11 mouse cellular contexts compared by ENCODE assay signal in the genomic region with DNA sequence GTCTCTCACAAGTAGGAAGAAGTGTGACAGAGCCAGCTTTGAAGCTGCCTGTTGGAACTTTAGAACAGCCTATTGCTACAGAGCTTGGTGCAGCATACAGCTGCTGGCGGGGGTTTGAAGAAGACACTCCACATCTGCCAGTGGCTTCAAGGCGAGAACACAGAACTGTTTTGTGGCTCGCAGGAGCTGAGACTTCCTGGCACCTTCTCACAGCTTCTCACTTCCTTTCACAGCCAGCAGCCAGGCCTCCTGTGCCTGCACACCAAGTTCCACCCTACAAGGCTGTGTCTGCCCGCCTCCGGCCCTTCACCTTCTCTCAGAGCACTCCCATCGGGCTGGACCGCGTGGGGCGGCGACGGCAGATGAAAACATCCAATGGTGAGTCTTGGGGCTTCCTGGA. TPM values are rescaled to one million over a fixed set of nuclear protein-coding genes. Genes with fewer than 3 reads are reported as not detected.
DNase-seq lines count a peak whose midpoint lies in the region; ATAC-seq lines count a peak whose summit lies in the region.
"Had no signal": no experiment of that assay in that cellular context is flagged by ENCODE, and none has a peak within 500 bp of the region (broad histone marks: within the 10 kb centered on the region; RNA-seq: fewer than 3 reads in every experiment).

No protein-coding gene starts in this region.

- H3K36me3 ChIP-seq in forebrain, embryonic 10.5 days (replicated peaks): peaks cover 99% of the 10 kb centered on the region
- peaks cover 59% of the 10 kb centered on the region for H3K36me3 ChIP-seq in forebrain, embryonic 13.5 days (ENCODE audit: poor library complexity, severe bottlenecking)
- peaks cover 87% of the 10 kb centered on the region for H3K36me3 ChIP-seq in midbrain, embryonic 10.5 days
- H3K36me3 ChIP-seq in midbrain, embryonic 16.5 days (ENCODE audit: control insufficient read depth, insufficient read depth, low read length): peaks cover 3% of the 10 kb centered on the region; the same call in 1 of the 2 replicates
- peaks cover 9% of the 10 kb centered on the region for H3K36me3 ChIP-seq in kidney, embryonic 14.5 days (ENCODE audit: control insufficient read depth, insufficient read depth, low read length)

- no peaks in the 10 kb centered on the region for H3K27me3 ChIP-seq in forebrain, embryonic 10.5 days (ENCODE audit: poor library complexity, severe bottlenecking)
- H3K27me3 ChIP-seq in forebrain, embryonic 13.5 days: no peaks in the 10 kb centered on the region
- no peaks in the 10 kb centered on the region for H3K27me3 ChIP-seq in midbrain, embryonic 10.5 days (ENCODE audit: low read depth, poor library complexity, severe bottlenecking)
- H3K27me3 ChIP-seq in midbrain, embryonic 16.5 days (ENCODE audit: control insufficient read depth, insufficient read depth, low read depth, low read length): no peaks in the 10 kb centered on the region
- no peaks in the 10 kb centered on the region for H3K27me3 ChIP-seq in kidney, embryonic 14.5 days (ENCODE audit: control insufficient read depth, insufficient read depth, low read length)

- peak overlapping the region; percentile 44 for H3K27ac ChIP-seq in forebrain, embryonic 10.5 days
- no peak overlapping the region; the same call in 1 of the 2 replicates for H3K27ac ChIP-seq in forebrain, embryonic 13.5 days
- peak overlapping the region; percentile 38; the same call in 1 of the 2 replicates for H3K27ac ChIP-seq in midbrain, embryonic 10.5 days (replicated peaks)
- no peak overlapping the region for H3K27ac ChIP-seq in midbrain, embryonic 16.5 days (ENCODE audit: low read length)
- H3K27ac ChIP-seq in kidney, embryonic 14.5 days (ENCODE audit: low read depth, low read length): no peak overlapping the region

- ATAC-seq in forebrain, embryonic 13.5 days: no peak
- ATAC-seq in midbrain, embryonic 16.5 days: no peak
- peak; percentile 73 for ATAC-seq in megakaryocyte, adult 5-6 weeks (ENCODE audit: poor library complexity, severe bottlenecking)
- no peak for ATAC-seq in kidney, embryonic 14.5 days (ENCODE audit: low FRiP score, low TSS enrichment)
- ATAC-seq in megakaryocyte-erythroid progenitor cell, adult 5-6 weeks (replicated peaks; ENCODE audit: low FRiP score, low TSS enrichment, poor library complexity, severe bottlenecking): no peak

- no peak overlapping the region for H3K4me2 ChIP-seq in forebrain, embryonic 13.5 days
- no peak overlapping the region for H3K4me2 ChIP-seq in midbrain, embryonic 16.5 days (ENCODE audit: low read length)
- no peak overlapping the region for H3K4me2 ChIP-seq in kidney, embryonic 14.5 days (replicated peaks; ENCODE audit: low read depth, low read length)

- no peak overlapping the region for H3K4me3 ChIP-seq in forebrain, embryonic 10.5 days
- no peak overlapping the region for H3K4me3 ChIP-seq in forebrain, embryonic 13.5 days
- H3K4me3 ChIP-seq in midbrain, embryonic 10.5 days: no peak overlapping the region
- H3K4me3 ChIP-seq in midbrain, embryonic 16.5 days (ENCODE audit: low read depth, low read length): no peak overlapping the region
- no peak overlapping the region for H3K4me3 ChIP-seq in kidney, embryonic 14.5 days (ENCODE audit: low read length)

- 82% methylated on average over 11 of the region's 11 CpGs for WGBS in forebrain, embryonic 10.5 days
- 82% methylated on average over 11 of the region's 11 CpGs for WGBS in forebrain, embryonic 13.5 days
- WGBS in midbrain, embryonic 10.5 days: 71% methylated on average over 11 of the region's 11 CpGs
- WGBS in midbrain, embryonic 16.5 days: 79% methylated on average over 11 of the region's 11 CpGs
- 65% methylated on average over 11 of the region's 11 CpGs for WGBS in kidney, embryonic 14.5 days

- no peak for DNase-seq in forebrain, embryonic 10.5 days (ENCODE audit: extremely low spot score, low spot score)
- no peak for DNase-seq in midbrain, embryonic 10.5 days (ENCODE audit: low spot score)
- DNase-seq in thymus, postnatal 36 days: peak; percentile 81 to 90
- DNase-seq: right cerebral cortex, postnatal 25 days had no signal

- peaks cover 13% of the 10 kb centered on the region for H3K4me1 ChIP-seq in forebrain, embryonic 10.5 days
- no peaks in the 10 kb centered on the region for H3K4me1 ChIP-seq in forebrain, embryonic 13.5 days
- H3K4me1 ChIP-seq in midbrain, embryonic 10.5 days: 0 out of 2 replicates have a peak, but pooled peaks cover 5% of the 10 kb centered on the region
- H3K4me1 ChIP-seq in midbrain, embryonic 16.5 days (ENCODE audit: control insufficient read depth, insufficient read depth, low read length): no peaks in the 10 kb centered on the region
- H3K4me1 ChIP-seq in kidney, embryonic 14.5 days (ENCODE audit: control insufficient read depth, insufficient read depth, low read length): peaks cover 6% of the 10 kb centered on the region; the same call in 1 of the 2 replicates

- H3K9me3 ChIP-seq in forebrain, embryonic 10.5 days: no peaks in the 10 kb centered on the region
- H3K9me3 ChIP-seq in forebrain, embryonic 13.5 days (replicated peaks): no peaks in the 10 kb centered on the region
- H3K9me3 ChIP-seq in midbrain, embryonic 10.5 days (replicated peaks): no peaks in the 10 kb centered on the region
- no peaks in the 10 kb centered on the region for H3K9me3 ChIP-seq in midbrain, embryonic 16.5 days (replicated peaks; ENCODE audit: control insufficient read depth, low read length, poor library complexity, severe bottlenecking)
- no peaks in the 10 kb centered on the region for H3K9me3 ChIP-seq in kidney, embryonic 14.5 days (ENCODE audit: control insufficient read depth, low read length)

- H3K9ac ChIP-seq in forebrain, embryonic 13.5 days: no peak overlapping the region
- no peak overlapping the region for H3K9ac ChIP-seq in midbrain, embryonic 16.5 days (ENCODE audit: low read depth, low read length)
- no peak overlapping the region for H3K9ac ChIP-seq in kidney, embryonic 14.5 days (ENCODE audit: low read depth, low read length)

RNA-seq across cellular contexts. Expression of gene C1qtnf9, which starts 58.7 kb away (rescaled TPM):
- polyA plus RNA-seq in forebrain, embryonic 10.5 days (2016; fragmentation: Nextera tagmentation; extraction: Ambion mirVana): 0.07 and 0.10 TPM in 2 replicates
- 0.22 and 0.39 TPM in 2 replicates for polyA plus RNA-seq in forebrain, embryonic 13.5 days (2015; fragmentation: Nextera tagmentation; extraction: Ambion mirVana)
- polyA plus RNA-seq in midbrain, embryonic 10.5 days (2016; fragmentation: Nextera tagmentation; extraction: Ambion mirVana): 0.06 and 0.09 TPM in 2 replicates
- polyA plus RNA-seq in midbrain, embryonic 16.5 days (2015; fragmentation: Nextera tagmentation; extraction: Ambion mirVana): not detected in 2 replicates
- not detected in 2 replicates for total RNA-seq in megakaryocyte, adult 5-6 weeks (2015)
- total RNA-seq in megakaryocyte, adult 5-6 weeks (2017): not detected in 2 replicates
- 0.46 TPM in 1 of 2 replicates, not detected in the other for polyA plus RNA-seq in kidney, embryonic 14.5 days (2014; fragmentation: Nextera tagmentation; extraction: Ambion mirVana)
- not detected in 2 replicates for total RNA-seq in megakaryocyte-erythroid progenitor cell, adult 5-6 weeks (2014; fragmentation: Nextera tagmentation)
- total RNA-seq in megakaryocyte-erythroid progenitor cell, adult 5-6 weeks (2017): not detected in 2 replicates
- polyA plus RNA-seq: forebrain, embryonic 11.5 days; neural tube, embryonic 11.5 days had no signal

Comparison
In these comparisons a context has a peak if more than half of its experiments do, and no peak if none do; other contexts are left out.
1. H3K27ac ChIP-seq: peak in forebrain, embryonic 10.5 days (single experiment) and midbrain, embryonic 10.5 days (single experiment); none in forebrain, embryonic 13.5 days (single experiment), midbrain, embryonic 16.5 days (single experiment) and kidney, embryonic 14.5 days (single experiment).
2. DNase-seq: peak in thymus, postnatal 36 days (2 of 2); none in forebrain, embryonic 10.5 days (single experiment) and midbrain, embryonic 10.5 days (single experiment).